Mouse (Mus musculus) hindbrain, embryonic 15.5 days (tissue): ENCODE results near the gene Psmc3ip. TPM values are rescaled to one million over a fixed set of nuclear protein-coding genes. Genes with fewer than 3 reads are reported as not detected.
A peak's percentile ranks its signal among the peaks of the same experiment; 100 is the strongest.
"Not testable (repeated sequence)": the region's sequence is repeated elsewhere in the genome, so short reads cannot be mapped to it uniquely, and the experiment has no call there.

Experiments used
- ATAC-seq: fragments of 200-750 bp; cut with Nextera tagmentation; 2 replicates; pipeline ENCODE4 v1.8.0; 2017; ENCODE audit warnings: low read depth, moderate number of reproducible peaks, moderate TSS enrichment; ENCODE audit not compliant: low FRiP score
- H3K27ac ChIP-seq: fragments of 300-500 bp; sonication (generic); replicated peaks from 2 replicates; pipeline ENCODE4 v1.5.1; 2015; ENCODE audit warnings: mild to moderate bottlenecking, inconsistent platforms
- H3K27me3 ChIP-seq: fragments of 300-500 bp; sonication (generic); 2 replicates; pipeline ENCODE4 v1.6.1; 2015; ENCODE audit warnings: control low read depth, inconsistent platforms
- H3K36me3 ChIP-seq: fragments of 300-500 bp; sonication (generic); 2 replicates; pipeline ENCODE4 v1.6.1; 2015; ENCODE audit warnings: control low read depth, inconsistent platforms
- H3K4me1 ChIP-seq: fragments of 300-500 bp; sonication (generic); replicated peaks from 2 replicates; pipeline ENCODE4 v1.6.1; 2015; ENCODE audit warnings: control low read depth, inconsistent platforms
- H3K4me2 ChIP-seq: fragments of 300-500 bp; sonication (generic); 2 replicates; pipeline ENCODE4 v1.6.1; 2015; ENCODE audit warnings: moderate library complexity, mild to moderate bottlenecking, inconsistent platforms
- H3K4me3 ChIP-seq: fragments of 300-500 bp; sonication (generic); 2 replicates; pipeline ENCODE4 v1.5.1; 2015; ENCODE audit warnings: mild to moderate bottlenecking, inconsistent platforms
- H3K9ac ChIP-seq: fragments of 300-500 bp; sonication (generic); 2 replicates; pipeline ENCODE4 v1.6.1; 2015; ENCODE audit warnings: inconsistent platforms
- H3K9me3 ChIP-seq: fragments of 300-500 bp; sonication (generic); 2 replicates; pipeline ENCODE4 v1.6.1; 2016; ENCODE audit warnings: control low read depth, inconsistent platforms
- WGBS: fragments of 180-500 bp; shearing (Covaris S2); methylation state at CpG from one replicate; pipeline ENCODE4 v1.1.7; 2015; 5-methylcytosine and 5-hydroxymethylcytosine counted together
- polyA plus RNA-seq: library from polyadenylated mRNA; unstranded; fragments of >200 nt; fragmentation: Nextera tagmentation; extraction: Ambion mirVana; gene quantifications from 2 replicates; pipeline ENCODE4 v1.2.1, GENCODE M21; 2015

Psmc3ip gene
- polyA plus RNA-seq, 1 experiment from 2014 or later = 22.5 TPM

DNA sequence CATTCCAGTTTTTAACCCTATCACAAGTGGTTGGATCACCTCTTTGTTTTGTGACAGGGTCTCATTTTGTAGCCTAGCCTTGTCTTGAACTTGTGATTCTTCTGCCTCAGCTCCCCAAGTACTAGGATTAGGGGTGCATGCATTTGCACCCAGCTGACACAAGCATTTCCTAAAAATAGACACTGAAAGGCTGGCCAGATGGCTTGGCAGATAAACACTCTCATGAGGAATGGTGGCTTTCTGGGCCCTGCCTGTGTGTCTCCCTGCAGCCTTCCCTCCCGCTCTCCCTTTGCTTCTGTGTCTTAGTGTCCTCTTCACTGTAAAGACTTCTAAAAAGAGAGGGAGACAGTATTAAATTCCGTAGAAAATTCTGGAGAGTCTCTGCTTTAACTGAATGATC lies 36.0 kb upstream of the Psmc3ip start:
- 86% methylated on average over 2 of the region's 2 CpGs for WGBS
- peaks cover 7% of the 10 kb centered on the region for H3K36me3 ChIP-seq
- H3K27ac ChIP-seq = no peak overlapping the region
- H3K9ac ChIP-seq = no peak overlapping the region
- no peak overlapping the region for H3K4me3 ChIP-seq
- no peaks in the 10 kb centered on the region for H3K4me1 ChIP-seq
- ATAC-seq = no peak
- H3K9me3 ChIP-seq = no peaks in the 10 kb centered on the region
- no peaks in the 10 kb centered on the region for H3K27me3 ChIP-seq
- H3K4me2 ChIP-seq = no peak overlapping the region

DNA sequence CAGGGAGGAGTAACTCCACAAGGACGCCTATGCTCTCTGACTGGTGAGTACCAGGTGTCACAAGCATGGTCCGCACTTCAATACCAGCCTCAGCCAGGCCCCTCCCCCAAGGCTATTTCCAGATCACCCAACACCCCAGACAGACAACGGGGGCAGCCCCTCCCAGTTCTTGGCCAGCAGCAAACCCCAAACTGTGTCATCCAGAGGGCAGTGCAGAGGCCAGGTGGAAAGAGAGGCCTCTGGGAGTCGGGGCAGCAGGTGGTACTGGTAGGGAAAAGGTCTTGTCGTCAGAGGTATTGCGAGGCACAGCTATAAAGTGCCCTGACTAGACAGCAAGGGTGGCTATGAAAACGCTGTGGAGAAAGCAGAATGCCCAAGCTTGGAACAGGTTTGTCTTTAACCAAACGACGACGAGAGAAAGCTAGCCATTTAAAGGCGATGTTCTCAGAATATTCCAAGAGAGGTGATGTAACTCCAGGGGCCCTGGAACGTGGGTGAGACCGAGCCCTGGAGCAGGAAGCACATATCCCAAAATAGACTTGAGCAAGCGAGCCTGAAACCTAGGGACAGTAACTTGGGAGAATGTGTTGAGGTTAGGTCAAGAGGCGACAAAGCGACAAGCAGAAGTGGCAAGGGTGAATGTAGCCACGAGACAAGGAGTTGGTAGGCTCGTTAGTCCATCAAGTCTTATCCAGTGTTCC lies 35.0 kb upstream of the Psmc3ip start:
- Histone ChIP-seq H3K27me3 (no peaks in the 10 kb centered on the region), H3K4me3 (no peak overlapping the region), H3K9ac (no peak overlapping the region), H3K4me1 (no peaks in the 10 kb centered on the region), H3K27ac (no peak overlapping the region), H3K36me3 (peaks cover 14% of the 10 kb centered on the region), H3K9me3 (no peaks in the 10 kb centered on the region), H3K4me2 (no peak overlapping the region)
- no peak for ATAC-seq
- 56% methylated on average over 18 of the region's 18 CpGs for WGBS

- no peaks in the 10 kb centered on the region for H3K27me3 ChIP-seq
- no peak overlapping the region for H3K9ac ChIP-seq
- H3K9me3 ChIP-seq = no peaks in the 10 kb centered on the region
- 87% methylated on average over 11 of the region's 11 CpGs for WGBS
- H3K36me3 ChIP-seq = peaks cover 14% of the 10 kb centered on the region
- ATAC-seq = no peak
- H3K4me3 ChIP-seq = no peak overlapping the region
- H3K4me2 ChIP-seq = no peak overlapping the region
- H3K27ac ChIP-seq = no peak overlapping the region
- H3K4me1 ChIP-seq = no peaks in the 10 kb centered on the region
Measured at GRCm38 (mm10) chr11:101128996-101129577, 33.9 kb upstream of the Psmc3ip start.

GRCm38 (mm10) chr11:101127075-101127474 lies 31.8 kb upstream of the Psmc3ip start:
- no peaks in the 10 kb centered on the region for H3K4me1 ChIP-seq
- 72% methylated on average over 1 of the region's 1 CpGs for WGBS

DNA sequence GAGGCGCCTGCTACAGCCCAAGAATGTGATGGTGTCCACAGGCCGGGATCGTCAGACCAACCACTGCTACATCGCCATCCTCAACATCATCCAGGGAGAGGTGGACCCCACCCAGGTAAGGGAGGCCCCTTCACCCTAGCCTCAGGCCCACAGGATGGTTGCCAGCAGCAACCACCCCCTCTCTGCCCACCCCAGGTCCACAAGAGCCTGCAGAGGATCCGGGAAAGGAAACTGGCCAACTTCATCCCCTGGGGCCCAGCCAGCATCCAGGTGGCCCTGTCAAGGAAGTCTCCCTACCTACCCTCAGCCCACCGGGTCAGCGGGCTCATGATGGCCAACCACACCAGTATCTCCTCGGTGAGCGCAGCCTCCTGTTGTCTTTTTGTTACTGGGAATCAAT lies 29.8 kb upstream of the Psmc3ip start:
- H3K36me3 ChIP-seq = peaks cover 18% of the 10 kb centered on the region
- H3K4me2 ChIP-seq, H3K27ac ChIP-seq, H3K4me3 ChIP-seq, H3K9me3 ChIP-seq, H3K27me3 ChIP-seq, H3K9ac ChIP-seq, ATAC-seq: not testable (repeated sequence)
- H3K4me1 ChIP-seq = peaks cover 13% of the 10 kb centered on the region
- WGBS = 96% methylated on average over 8 of the region's 9 CpGs

More at GRCm38 (mm10) chr11:101127075-101127474, 31.8 kb upstream of the Psmc3ip start:
- no peak for ATAC-seq
- Histone ChIP-seq H3K27me3 (no peaks in the 10 kb centered on the region), H3K36me3 (peaks cover 18% of the 10 kb centered on the region), H3K27ac (no peak overlapping the region), H3K4me3 (no peak overlapping the region), H3K9ac (no peak overlapping the region), H3K4me2 (no peak overlapping the region), H3K9me3 (no peaks in the 10 kb centered on the region)

DNA sequence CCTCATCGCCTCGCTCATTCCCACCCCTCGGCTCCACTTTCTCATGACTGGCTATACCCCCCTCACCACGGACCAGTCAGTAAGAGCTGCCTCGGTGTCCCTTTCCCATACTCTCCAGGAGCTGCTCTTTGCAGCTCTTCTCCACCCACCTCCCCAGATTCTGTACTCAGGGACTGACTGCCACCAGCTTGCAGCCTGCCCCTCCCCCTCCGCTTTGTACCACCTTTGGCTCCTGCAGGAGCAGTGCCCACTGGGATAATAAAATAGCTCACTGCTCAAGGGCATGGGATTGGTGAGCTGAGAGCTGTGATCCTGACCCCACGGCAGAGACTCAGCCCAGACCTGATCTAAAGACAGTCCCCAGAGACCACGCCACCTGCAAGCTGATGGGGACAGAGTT lies 29.3 kb upstream of the Psmc3ip start:
- not testable (repeated sequence) for H3K4me3 ChIP-seq, H3K4me2 ChIP-seq, H3K9ac ChIP-seq, H3K9me3 ChIP-seq, H3K27me3 ChIP-seq, H3K27ac ChIP-seq, ATAC-seq
- Histone ChIP-seq H3K4me1 (peaks cover 13% of the 10 kb centered on the region), H3K36me3 (peaks cover 18% of the 10 kb centered on the region)
- 99% methylated on average over 8 of the region's 8 CpGs for WGBS

GRCm38 (mm10) chr11:101120545-101121188 lies 25.4 kb upstream of the Psmc3ip start:
- Histone ChIP-seq H3K27me3 (no peaks in the 10 kb centered on the region), H3K9ac (peak overlapping the region; percentile 88), H3K9me3 (no peaks in the 10 kb centered on the region), H3K4me1 (peaks cover 34% of the 10 kb centered on the region), H3K36me3 (peaks cover 6% of the 10 kb centered on the region), H3K4me3 (peak overlapping the region; percentile 89), H3K4me2 (peak overlapping the region; percentile 94), H3K27ac (peak overlapping the region; percentile 91)
- ATAC-seq = no peak
- 23% methylated on average over 19 of the region's 19 CpGs for WGBS

GRCm38 (mm10) chr11:101119761-101120544 lies 24.7 kb upstream of the Psmc3ip start, which contains the start of the genes Retreg3 and Tubg1:
Gene Retreg3 (minus strand): TSS chr11:101119893.
Gene Tubg1 (plus strand): TSS chr11:101119938.
- Histone ChIP-seq H3K27me3 (no peaks in the 10 kb centered on the region), H3K4me2 (peak within 1 kb of the TSS; percentile 94), H3K36me3 (peaks cover 5% of the 10 kb centered on the region; the same call in 1 of the 2 replicates), H3K27ac (peak within 1 kb of the TSS; percentile 91), H3K4me1 (peaks cover 41% of the 10 kb centered on the region), H3K9me3 (no peaks in the 10 kb centered on the region), H3K4me3 (peak within 1 kb of the TSS; percentile 89), H3K9ac (peak within 1 kb of the TSS; percentile 97)
- ATAC-seq = peak; percentile 96
- WGBS = under 1% methylated on average over 60 of the region's 61 CpGs

- peak overlapping the region; percentile 89 for H3K4me3 ChIP-seq
- WGBS = under 1% methylated on average over 39 of the region's 39 CpGs
- H3K9ac ChIP-seq = peak overlapping the region; percentile 97
- ATAC-seq = no peak; the same call in 1 of the 2 replicates
- H3K27me3 ChIP-seq = no peaks in the 10 kb centered on the region
- no peaks in the 10 kb centered on the region for H3K9me3 ChIP-seq
- peak overlapping the region; percentile 94 for H3K4me2 ChIP-seq
- peaks cover 46% of the 10 kb centered on the region for H3K4me1 ChIP-seq
- peak overlapping the region; percentile 91 for H3K27ac ChIP-seq
- H3K36me3 ChIP-seq = peaks cover 5% of the 10 kb centered on the region; the same call in 1 of the 2 replicates
Measured at GRCm38 (mm10) chr11:101119131-101119760, 24.0 kb upstream of the Psmc3ip start.

- Histone ChIP-seq H3K9me3 (no peaks in the 10 kb centered on the region), H3K4me3 (peak overlapping the region; percentile 89), H3K36me3 (no peaks in the 10 kb centered on the region), H3K4me2 (peak overlapping the region; percentile 94), H3K27me3 (no peaks in the 10 kb centered on the region), H3K9ac (0 out of 2 replicates have a peak overlapping the region, but pooled peaks have one; percentile 97), H3K27ac (no peak overlapping the region), H3K4me1 (peaks cover 46% of the 10 kb centered on the region)
- ATAC-seq = no peak
- 53% methylated on average over 4 of the region's 4 CpGs for WGBS
Measured at GRCm38 (mm10) chr11:101118105-101118504, 22.9 kb upstream of the Psmc3ip start.

- no peaks in the 10 kb centered on the region for H3K9me3 ChIP-seq
- no peak overlapping the region for H3K4me2 ChIP-seq
- H3K9ac ChIP-seq = no peak overlapping the region
- peaks cover 36% of the 10 kb centered on the region for H3K4me1 ChIP-seq
- H3K36me3 ChIP-seq = no peaks in the 10 kb centered on the region
- WGBS = 37% methylated on average over 2 of the region's 2 CpGs
- no peaks in the 10 kb centered on the region for H3K27me3 ChIP-seq
- no peak overlapping the region for H3K4me3 ChIP-seq
- 0 out of 2 replicates have a peak overlapping the region, but pooled peaks have one; percentile 3 for H3K27ac ChIP-seq
- no peak for ATAC-seq
Measured at GRCm38 (mm10) chr11:101115564-101115963, 20.3 kb upstream of the Psmc3ip start.
